ENCODE assay signal across 11 mouse cellular contexts in genomic region chr4:97939492-97939891, GRCm38 (mm10).
DNase-seq lines count a peak whose midpoint lies in the region; ATAC-seq and TF ChIP-seq lines count a peak whose summit lies in the region.
"Had no signal": no experiment of that assay in that cellular context is flagged by ENCODE, and none has a peak within 500 bp of the region (broad histone marks: within the 10 kb centered on the region; RNA-seq: fewer than 3 reads in every experiment).

No protein-coding gene starts in this region.

- no peaks in the 10 kb centered on the region for H3K27me3 ChIP-seq in heart, embryonic 12.5 days (replicated peaks)
- no peaks in the 10 kb centered on the region for H3K27me3 ChIP-seq in liver, postnatal 0 days (ENCODE audit: insufficient read depth, low read length)
- no peaks in the 10 kb centered on the region for H3K27me3 ChIP-seq in limb, embryonic 14.5 days (ENCODE audit: control insufficient read depth, insufficient read depth, low read length)

- no peak for ATAC-seq in heart, embryonic 12.5 days (ENCODE audit: insufficient number of reproducible peaks, low FRiP score)
- no peak for ATAC-seq in liver, postnatal 0 days
- ATAC-seq in limb, embryonic 14.5 days (ENCODE audit: low FRiP score, low read depth), result no peak

- no peak overlapping the region for H3K4me3 ChIP-seq in heart, embryonic 12.5 days
- H3K4me3 ChIP-seq in liver, postnatal 0 days (ENCODE audit: low read depth, low read length), result no peak overlapping the region
- no peak overlapping the region for H3K4me3 ChIP-seq in limb, embryonic 14.5 days (replicated peaks; ENCODE audit: low read length)
- H3K4me3 ChIP-seq: left cerebral cortex, adult 2 months had no signal

- H3K27ac ChIP-seq in heart, embryonic 12.5 days (ENCODE audit: poor library complexity, severe bottlenecking), result peak overlapping the region; percentile 51; the same call in 1 of the 2 replicates
- H3K27ac ChIP-seq in liver, postnatal 0 days (ENCODE audit: low read depth), result 0 out of 2 replicates have a peak overlapping the region, but pooled peaks have one; percentile 22
- H3K27ac ChIP-seq in limb, embryonic 14.5 days (replicated peaks; ENCODE audit: low read depth, low read length), result peak overlapping the region; percentile 38; the same call in 1 of the 2 replicates
- H3K27ac ChIP-seq: left cerebral cortex, adult 2 months had no signal

- no peak for TF ChIP-seq POLR2A in limb, embryonic 14.5 days (IDR thresholded peaks at IDR 0.05; ENCODE audit: borderline replicate concordance, extremely low read depth, insufficient read depth, insufficient read length)

- no peak overlapping the region for H3K9ac ChIP-seq in heart, embryonic 12.5 days
- no peak overlapping the region for H3K9ac ChIP-seq in liver, postnatal 0 days (replicated peaks)
- H3K9ac ChIP-seq in limb, embryonic 14.5 days (ENCODE audit: low read depth, low read length, severe bottlenecking), result no peak overlapping the region

- 37% methylated on average over 4 of the region's 4 CpGs for WGBS in heart, embryonic 12.5 days
- 72% methylated on average over 4 of the region's 4 CpGs for WGBS in liver, postnatal 0 days (ENCODE audit: insufficient replicate concordance)
- 59% methylated on average over 4 of the region's 4 CpGs for WGBS in limb, embryonic 14.5 days

- no peak for DNase-seq in heart, postnatal 4 days
- no peak for DNase-seq in liver, postnatal 0 days
- no peak for DNase-seq in liver
- peak; percentile 61 to 74 for DNase-seq in cerebellum, postnatal 10 days
- no peak for DNase-seq in limb, embryonic 14.5 days (ENCODE audit: low spot score)
- DNase-seq in spleen, adult 18-20 months, result no peak
- DNase-seq in left cerebral cortex, adult 8-10 months (ENCODE audit: low spot score in 2 of 2), result no peak
- DNase-seq: embryo, embryonic 11 days; thymus, postnatal 4 days had no signal

- no peak for TF ChIP-seq EP300 in liver, postnatal 0 days (IDR thresholded peaks at IDR 0.05; ENCODE audit: low read depth)

- TF ChIP-seq CTCF in liver, postnatal 0 days (IDR thresholded peaks at IDR 0.05; ENCODE audit: low read depth), result no peak

- H3K4me1 ChIP-seq in heart, embryonic 12.5 days (replicated peaks), result peaks cover 37% of the 10 kb centered on the region
- H3K4me1 ChIP-seq in liver, postnatal 0 days (ENCODE audit: insufficient read depth), result peaks cover 6% of the 10 kb centered on the region; the same call in 1 of the 2 replicates
- peaks cover 44% of the 10 kb centered on the region for H3K4me1 ChIP-seq in limb, embryonic 14.5 days (ENCODE audit: control insufficient read depth, insufficient read depth, low read length)

- 0 out of 2 replicates have a peak, but pooled peaks cover 3% of the 10 kb centered on the region for H3K36me3 ChIP-seq in heart, embryonic 12.5 days
- no peaks in the 10 kb centered on the region for H3K36me3 ChIP-seq in liver, postnatal 0 days (replicated peaks; ENCODE audit: insufficient read depth, low read length)
- H3K36me3 ChIP-seq in limb, embryonic 14.5 days (ENCODE audit: control insufficient read depth, insufficient read depth, low read length), result no peaks in the 10 kb centered on the region

- no peaks in the 10 kb centered on the region for H3K9me3 ChIP-seq in heart, embryonic 12.5 days (replicated peaks)
- H3K9me3 ChIP-seq in liver, postnatal 0 days (ENCODE audit: low read length), result no peaks in the 10 kb centered on the region
- no peaks in the 10 kb centered on the region for H3K9me3 ChIP-seq in limb, embryonic 14.5 days (ENCODE audit: control insufficient read depth, low read length)

- no peak overlapping the region for H3K4me2 ChIP-seq in heart, embryonic 12.5 days
- H3K4me2 ChIP-seq in liver, postnatal 0 days (ENCODE audit: low read depth, low read length), result no peak overlapping the region
- no peak overlapping the region for H3K4me2 ChIP-seq in limb, embryonic 14.5 days (replicated peaks; ENCODE audit: low read depth, low read length, severe bottlenecking)

Comparison
In these comparisons a context has a peak if more than half of its experiments do, and no peak if none do; other contexts are left out.
1. DNase-seq: peak in cerebellum, postnatal 10 days (2 of 2); none in heart, postnatal 4 days (single experiment), liver, postnatal 0 days (single experiment), liver (single experiment), limb, embryonic 14.5 days (single experiment), spleen, adult 18-20 months (0 of 2) and left cerebral cortex, adult 8-10 months (0 of 2).
2. Peak in every context shown above with its lines, with median percentiles within 50 percentile points of each other: H3K27ac ChIP-seq.